Mouse (Mus musculus) myocyte (in vitro differentiated cells): ENCODE results near the gene Ccnt2. TPM values are rescaled to one million over a fixed set of nuclear protein-coding genes. Genes with fewer than 3 reads are reported as not detected.

Experiments used
- H3K27me3 ChIP-seq: one replicate; pipeline ENCODE4 v1.6.1; 2011; ENCODE audit not compliant: control insufficient read depth, insufficient read depth, insufficient read length
- H3K36me3 ChIP-seq: one replicate; pipeline ENCODE4 v1.6.1; 2011; ENCODE audit not compliant: control insufficient read depth, insufficient read depth
- H3K4me2 ChIP-seq: one replicate; pipeline ENCODE4 v1.6.1; 2011; ENCODE audit warnings: low read depth, control low read depth
- H3K4me3 ChIP-seq: one replicate; pipeline ENCODE4 v1.5.1; 2011; ENCODE audit warnings: mild to moderate bottlenecking, control low read depth, moderate library complexity
- H3K79me2 ChIP-seq: one replicate; pipeline ENCODE4 v1.6.1; 2011; ENCODE audit not compliant: control insufficient read depth, insufficient read depth
- H3ac ChIP-seq: one replicate; pipeline ENCODE4 v1.6.1; 2011; ENCODE audit not compliant: control insufficient read depth, insufficient read length
- CEBPB ChIP-seq: IDR thresholded peaks from 2 replicates; pipeline ENCODE4 v1.6.1; 2011; ENCODE audit warnings: mild to moderate bottlenecking, moderate library complexity; ENCODE audit not compliant: poor library complexity, insufficient read depth, severe bottlenecking
- E2F4 ChIP-seq: IDR thresholded peaks from one replicate; pipeline ENCODE4 v1.6.1; 2011; ENCODE audit warnings: mild to moderate bottlenecking, control low read depth, moderate library complexity; ENCODE audit not compliant: insufficient read depth
- MAX ChIP-seq: IDR thresholded peaks from one replicate; pipeline ENCODE4 v1.6.1; 2011; ENCODE audit warnings: low read depth, mild to moderate bottlenecking, control low read depth
- MYOD1 ChIP-seq, 3 experiments: IDR thresholded peaks; one replicate each; pipeline ENCODE4 v1.6.1; 2011; ENCODE audit warnings: control low read depth in 2 of 3, low read depth in 2 of 3, mild to moderate bottlenecking in 2 of 3, moderate library complexity in 1 of 3; ENCODE audit not compliant: insufficient read length in 2 of 3, control insufficient read depth in 1 of 3
- MYOG ChIP-seq, 3 experiments: IDR thresholded peaks; one replicate each; pipeline ENCODE4 v1.6.1; 2011; ENCODE audit warnings: control low read depth in 2 of 3, low read depth in 2 of 3, mild to moderate bottlenecking in 2 of 3; ENCODE audit not compliant: insufficient read length in 2 of 3, control insufficient read depth in 1 of 3, insufficient read depth in 1 of 3
- POLR2A ChIP-seq: IDR thresholded peaks from one replicate; pipeline ENCODE4 v1.6.1; 2011; ENCODE audit warnings: low read depth, mild to moderate bottlenecking, control low read depth, moderate library complexity; ENCODE audit not compliant: insufficient read length
- POLR2AphosphoS2 ChIP-seq: IDR thresholded peaks from one replicate; pipeline ENCODE4 v1.6.1; 2011; ENCODE audit warnings: low read depth, control low read depth; ENCODE audit not compliant: insufficient read length
- REST ChIP-seq: IDR thresholded peaks from one replicate; pipeline ENCODE4 v1.6.1; 2011; ENCODE audit warnings: mild to moderate bottlenecking, control low read depth, moderate library complexity; ENCODE audit not compliant: insufficient read depth, insufficient read length
- SRF ChIP-seq: IDR thresholded peaks from one replicate; pipeline ENCODE4 v1.6.1; 2011; ENCODE audit warnings: low read depth; ENCODE audit not compliant: control insufficient read depth, insufficient read length
- TCF12 ChIP-seq: IDR thresholded peaks from one replicate; pipeline ENCODE4 v1.6.1; 2011; ENCODE audit warnings: mild to moderate bottlenecking, control low read depth; ENCODE audit not compliant: poor library complexity, insufficient read depth, severe bottlenecking
- TCF3 ChIP-seq: IDR thresholded peaks from one replicate; pipeline ENCODE4 v1.6.1; 2011; ENCODE audit warnings: low read depth, control low read depth; ENCODE audit not compliant: insufficient read length
- USF1 ChIP-seq: IDR thresholded peaks from one replicate; pipeline ENCODE4 v1.6.1; 2011; ENCODE audit warnings: low read depth, mild to moderate bottlenecking, control low read depth, moderate library complexity
- polyA plus RNA-seq: library from polyadenylated mRNA; unstranded; fragments of >200 nt; fragmentation: generic; extraction: Trizol; gene quantifications from one replicate; pipeline ENCODE4 v1.2.1, GENCODE M21; 2012; ENCODE audit warnings: missing spikeins

Gene Ccnt2
- polyA plus RNA-seq, 1 experiment = 9.0 TPM

- Histone ChIP-seq H3K79me2 (peaks cover 98% of the 10 kb centered on the region), H3K4me2 (peak overlapping the region; percentile 22), H3ac (no peak overlapping the region), H3K4me3 (no peak overlapping the region), H3K27me3 (no peaks in the 10 kb centered on the region), H3K36me3 (peaks cover 10% of the 10 kb centered on the region)
- TF ChIP-seq MYOG (IDR thresholded peaks at IDR 0.05; ENCODE audit: control insufficient read depth in 1 of 3, insufficient read depth in 1 of 3, insufficient read length in 2 of 3, low read depth in 2 of 3) (no peak), MAX (no peak), POLR2AphosphoS2 (no peak)
Measured at GRCm38 (mm10) chr1:127788943-127789342, 15.0 kb downstream of the Ccnt2 start.

GRCm38 (mm10) chr1:127793459-127793858 is 19.5 kb downstream of the Ccnt2 start:
- H3K4me2 ChIP-seq = no peak overlapping the region
- no peak overlapping the region for H3K4me3 ChIP-seq
- peaks cover 69% of the 10 kb centered on the region for H3K79me2 ChIP-seq
- H3ac ChIP-seq = no peak overlapping the region
- no peaks in the 10 kb centered on the region for H3K27me3 ChIP-seq
- TF ChIP-seq SRF = no peak
- no peak for TF ChIP-seq MYOG (IDR thresholded peaks at IDR 0.05; ENCODE audit: control insufficient read depth in 1 of 3, insufficient read depth in 1 of 3, insufficient read length in 2 of 3, low read depth in 2 of 3)
- no peak for TF ChIP-seq MYOD1 (IDR thresholded peaks at IDR 0.05; ENCODE audit: control insufficient read depth in 1 of 3, insufficient read length in 2 of 3, low read depth in 2 of 3)
- no peak for TF ChIP-seq TCF12
- no peak for TF ChIP-seq TCF3
- TF ChIP-seq CEBPB = no peak
- TF ChIP-seq E2F4 = no peak
- TF ChIP-seq POLR2A = no peak
- no peak for TF ChIP-seq USF1
- TF ChIP-seq REST = no peak
- no peak for TF ChIP-seq MAX
- no peak for TF ChIP-seq POLR2AphosphoS2
- H3K36me3 ChIP-seq = peaks cover 19% of the 10 kb centered on the region

- no peak overlapping the region for H3ac ChIP-seq
- H3K36me3 ChIP-seq = peaks cover 29% of the 10 kb centered on the region
- H3K4me3 ChIP-seq = no peak overlapping the region
- TF ChIP-seq REST = no peak
- TF ChIP-seq TCF12 = no peak
- TF ChIP-seq USF1 = no peak
- no peak for TF ChIP-seq E2F4
- no peak for TF ChIP-seq POLR2A
- TF ChIP-seq CEBPB = no peak
- no peak for TF ChIP-seq MYOD1 (IDR thresholded peaks at IDR 0.05; ENCODE audit: control insufficient read depth in 1 of 3, insufficient read length in 2 of 3, low read depth in 2 of 3)
- TF ChIP-seq TCF3 = no peak
- no peak for TF ChIP-seq MYOG (IDR thresholded peaks at IDR 0.05; ENCODE audit: control insufficient read depth in 1 of 3, insufficient read depth in 1 of 3, insufficient read length in 2 of 3, low read depth in 2 of 3)
- no peak for TF ChIP-seq MAX
- no peak for TF ChIP-seq SRF
- no peak for TF ChIP-seq POLR2AphosphoS2
- no peaks in the 10 kb centered on the region for H3K27me3 ChIP-seq
- no peak overlapping the region for H3K4me2 ChIP-seq
- H3K79me2 ChIP-seq = peaks cover 55% of the 10 kb centered on the region
Measured at GRCm38 (mm10) chr1:127795087-127795769, 21.3 kb downstream of the Ccnt2 start.

DNA sequence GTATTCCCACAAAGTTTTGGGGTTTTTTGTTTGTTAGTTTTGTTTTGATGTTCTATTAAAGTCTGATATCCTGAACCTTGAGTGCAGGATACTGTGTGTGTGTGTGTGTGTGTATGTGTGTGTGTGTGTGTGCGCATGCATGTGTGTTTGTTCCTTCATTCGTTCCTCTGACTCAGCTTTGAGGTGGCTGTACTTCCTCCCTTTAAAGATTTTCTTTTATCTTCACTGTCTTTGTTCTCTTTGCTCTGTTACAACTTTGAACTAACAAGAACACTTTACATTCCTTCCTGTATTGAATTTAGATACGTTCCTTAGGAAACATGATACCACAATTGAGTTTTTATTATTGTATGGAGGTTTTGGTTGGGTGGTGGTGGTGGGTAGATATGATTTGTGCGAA is 22.4 kb downstream of the Ccnt2 start:
- Histone ChIP-seq H3K4me3 (no peak overlapping the region), H3K36me3 (peaks cover 37% of the 10 kb centered on the region), H3K27me3 (no peaks in the 10 kb centered on the region), H3ac (no peak overlapping the region), H3K79me2 (peaks cover 44% of the 10 kb centered on the region), H3K4me2 (no peak overlapping the region)
- no peak for TF ChIP-seq USF1
- TF ChIP-seq E2F4 = no peak
- no peak for TF ChIP-seq MAX
- TF ChIP-seq POLR2A = no peak
- no peak for TF ChIP-seq SRF
- no peak for TF ChIP-seq MYOG (IDR thresholded peaks at IDR 0.05; ENCODE audit: control insufficient read depth in 1 of 3, insufficient read depth in 1 of 3, insufficient read length in 2 of 3, low read depth in 2 of 3)
- no peak for TF ChIP-seq CEBPB
- no peak for TF ChIP-seq REST
- no peak for TF ChIP-seq POLR2AphosphoS2
- TF ChIP-seq TCF3 = no peak
- TF ChIP-seq MYOD1 (IDR thresholded peaks at IDR 0.05; ENCODE audit: control insufficient read depth in 1 of 3, insufficient read length in 2 of 3, low read depth in 2 of 3) = no peak
- no peak for TF ChIP-seq TCF12

DNA sequence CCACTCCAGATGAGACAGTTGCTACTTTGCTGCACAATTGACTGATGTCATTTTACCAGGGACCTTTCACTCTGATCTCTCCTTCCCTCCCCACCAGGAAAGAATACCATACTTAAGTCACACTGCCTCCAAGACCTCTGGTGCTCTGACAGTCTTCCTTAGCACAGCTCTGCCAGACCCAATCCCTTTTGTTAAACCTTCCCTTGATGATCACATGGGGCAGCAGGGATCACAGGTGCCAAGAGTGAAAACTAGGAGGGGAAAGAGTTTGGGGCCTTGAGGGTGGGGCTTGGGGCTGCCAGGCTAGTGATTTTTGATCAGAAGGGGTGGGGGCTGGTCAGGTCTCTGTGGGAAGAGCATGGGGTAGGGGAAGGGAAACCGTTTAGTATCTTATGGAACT is 22.8 kb downstream of the Ccnt2 start:
- Histone ChIP-seq H3ac (no peak overlapping the region), H3K4me3 (no peak overlapping the region), H3K36me3 (peaks cover 38% of the 10 kb centered on the region), H3K79me2 (peaks cover 40% of the 10 kb centered on the region), H3K27me3 (no peaks in the 10 kb centered on the region), H3K4me2 (no peak overlapping the region)
- TF ChIP-seq POLR2A (no peak), E2F4 (no peak), SRF (no peak), MAX (no peak), CEBPB (no peak), TCF3 (no peak), POLR2AphosphoS2 (no peak)
